Mouse (Mus musculus) ES-E14 (cell line): ENCODE data around the gene Slc9b1.

Experiments
- CHD2 ChIP-seq: IDR thresholded peaks from 2 replicates; pipeline ENCODE4 v1.6.1; 2014; ENCODE audit warnings: mild to moderate bottlenecking, low read depth, low read length, inconsistent platforms
- HCFC1 ChIP-seq: IDR thresholded peaks from 2 replicates; pipeline ENCODE4 v1.6.1; 2012; ENCODE audit warnings: low read length, inconsistent platforms, borderline replicate concordance; ENCODE audit not compliant: insufficient read depth
- ZNF384 ChIP-seq: IDR thresholded peaks from 2 replicates; pipeline ENCODE4 v1.6.1; 2012; ENCODE audit warnings: low read depth, low read length, inconsistent platforms

- TF ChIP-seq ZNF384, result no peak
- no peak for TF ChIP-seq HCFC1
- no peak for TF ChIP-seq CHD2
Observed at GRCm38 (mm10) chr3:135304060-135304459, 43.8 kb upstream of the Slc9b1 start.
